Mouse (Mus musculus): ENCODE data around the gene Spout1.
A peak's percentile ranks its signal among the peaks of the same experiment; 100 is the strongest.
"Not testable (repeated sequence)": the region's sequence is repeated elsewhere in the genome, so short reads cannot be mapped to it uniquely, and the experiment has no call there.

Spout1 gene

GRCm38 (mm10) chr2:30178711-30179110 lies 452 bp upstream of the Spout1 start:
- not testable (repeated sequence) for DNase-seq (ENCODE audit: low read depth, low spot score)

- DNase-seq (ENCODE audit: low read depth, low spot score) = no peak
Observed at GRCm38 (mm10) chr2:30176561-30176960, 1.7 kb downstream of the Spout1 start.

- no peak for DNase-seq (ENCODE audit: low read depth, low spot score)
Observed at GRCm38 (mm10) chr2:30175897-30176296, 2.4 kb downstream of the Spout1 start.

GRCm38 (mm10) chr2:30173541-30174240 lies 4.6 kb downstream of the Spout1 start:
- DNase-seq (ENCODE audit: low read depth, low spot score) = no peak

GRCm38 (mm10) chr2:30171997-30172382 lies 6.3 kb downstream of the Spout1 start:
- DNase-seq (ENCODE audit: low read depth, low spot score) = no peak

- DNase-seq (ENCODE audit: low read depth, low spot score) = peak; percentile 65
Observed at GRCm38 (mm10) chr2:30171371-30171996, 6.8 kb downstream of the Spout1 start, which contains the start of gene Endog. Gene Endog, plus strand, starts transcription at chr2:30171493.

- DNase-seq (ENCODE audit: low read depth, low spot score) = no peak
Observed at GRCm38 (mm10) chr2:30166677-30167076, 11.6 kb downstream of the Spout1 start.

GRCm38 (mm10) chr2:30164340-30164932 lies 13.8 kb downstream of the Spout1 start:
- DNase-seq (ENCODE audit: low read depth, low spot score) = no peak

- DNase-seq (ENCODE audit: low read depth, low spot score) = peak; percentile 34
Observed at GRCm38 (mm10) chr2:30161809-30162208, 16.4 kb downstream of the Spout1 start.

GRCm38 (mm10) chr2:30159871-30160270 lies 18.4 kb downstream of the Spout1 start:
- DNase-seq (ENCODE audit: low read depth, low spot score) = not testable (repeated sequence)

GRCm38 (mm10) chr2:30152616-30153015 lies 25.6 kb downstream of the Spout1 start:
- DNase-seq (ENCODE audit: low read depth, low spot score) = no peak

- DNase-seq (ENCODE audit: low read depth, low spot score) = no peak
Observed at GRCm38 (mm10) chr2:30151840-30152239, 26.4 kb downstream of the Spout1 start.

GRCm38 (mm10) chr2:30147466-30147865 lies 30.8 kb downstream of the Spout1 start:
- no peak for DNase-seq (ENCODE audit: low read depth, low spot score)

GRCm38 (mm10) chr2:30144436-30144835 lies 33.8 kb downstream of the Spout1 start:
- DNase-seq (ENCODE audit: low read depth, low spot score) = no peak

- not testable (repeated sequence) for DNase-seq (ENCODE audit: low read depth, low spot score)
Observed at GRCm38 (mm10) chr2:30140021-30140420, 38.2 kb downstream of the Spout1 start.

- DNase-seq (ENCODE audit: low read depth, low spot score) = no peak
Observed at GRCm38 (mm10) chr2:30136458-30136857, 41.8 kb downstream of the Spout1 start.

- no peak for DNase-seq (ENCODE audit: low read depth, low spot score)
Observed at GRCm38 (mm10) chr2:30134928-30135620, 43.2 kb downstream of the Spout1 start.

GRCm38 (mm10) chr2:30134378-30134711 lies 43.9 kb downstream of the Spout1 start:
- no peak for DNase-seq (ENCODE audit: low read depth, low spot score)

- peak; percentile 94 for DNase-seq (ENCODE audit: low read depth, low spot score)
Observed at GRCm38 (mm10) chr2:30133613-30134377, 44.5 kb downstream of the Spout1 start, which contains the start of gene Tbc1d13. Gene Tbc1d13, plus strand, starts transcription at chr2:30133746.

GRCm38 (mm10) chr2:30132801-30133612 lies 45.3 kb downstream of the Spout1 start:
- no peak for DNase-seq (ENCODE audit: low read depth, low spot score)

- not testable (repeated sequence) for DNase-seq (ENCODE audit: low read depth, low spot score)
Observed at GRCm38 (mm10) chr2:30131240-30131639, 47.0 kb downstream of the Spout1 start.

Measured in embryo, embryonic 11.5 days (tissue).